ENCODE assay signal across 8 mouse cellular contexts in the genomic region with DNA sequence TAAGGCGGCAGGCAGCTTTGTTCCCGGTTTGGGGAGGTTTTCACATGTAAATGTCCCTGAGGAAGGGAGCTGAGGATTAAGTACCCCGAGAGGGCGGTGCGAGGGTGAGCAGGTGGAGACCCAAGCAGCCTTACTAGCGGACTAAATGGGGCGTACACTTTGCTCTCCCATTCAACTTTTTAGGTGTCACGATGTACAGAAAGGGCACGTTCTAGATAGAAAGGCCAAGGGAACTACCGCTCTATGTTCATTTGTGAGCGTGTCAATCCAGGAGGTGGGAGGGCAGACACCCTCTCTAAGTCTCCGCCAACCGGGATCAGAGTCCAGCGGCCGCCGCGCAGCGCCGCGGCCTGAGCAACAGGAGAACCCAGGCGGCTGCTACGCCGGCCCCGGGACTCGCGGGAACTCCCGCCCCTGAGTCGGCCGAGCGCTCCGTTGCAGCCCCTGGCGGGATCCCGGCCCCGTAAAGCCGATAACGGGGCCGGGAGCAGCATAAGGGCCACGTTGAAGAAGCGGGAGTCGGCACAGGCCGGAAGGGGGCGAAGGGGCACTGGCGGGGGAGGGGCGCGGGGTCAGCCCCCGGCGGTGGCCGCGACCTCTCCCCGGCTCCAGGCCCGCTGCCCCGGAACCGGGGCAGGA. TPM values are rescaled to one million over a fixed set of nuclear protein-coding genes. Genes with fewer than 3 reads are reported as not detected.
DNase-seq lines count a peak whose midpoint lies in the region; ATAC-seq lines count a peak whose summit lies in the region.

No protein-coding gene starts in this region.

- peak overlapping the region; percentile 84 for H3K4me3 ChIP-seq in heart, embryonic 12.5 days
- peak overlapping the region; percentile 95 for H3K4me3 ChIP-seq in kidney, embryonic 15.5 days (replicated peaks)

- peak; percentile 2 for ATAC-seq in activated CD4-positive, CD25-positive, alpha-beta regulatory T cell, adult 4 months
- peak; percentile 29 for ATAC-seq in heart, embryonic 12.5 days (ENCODE audit: insufficient number of reproducible peaks, low FRiP score)
- peak; percentile 15 for ATAC-seq in kidney, embryonic 15.5 days (replicated peaks; ENCODE audit: low FRiP score)

- no peaks in the 10 kb centered on the region for H3K36me3 ChIP-seq in heart, embryonic 12.5 days
- no peaks in the 10 kb centered on the region for H3K36me3 ChIP-seq in kidney, embryonic 15.5 days

- peak; percentile 11 to 27 for DNase-seq in CD8-positive naive resting alpha-beta T cell, adult 2 months (ENCODE audit: low read depth in 2 of 2, low spot score in 2 of 2)
- peak; percentile 56 for DNase-seq in embryo, embryonic 10.5 days (ENCODE audit: low spot score)
- peak; percentile 43 for DNase-seq in lung, postnatal 36 days
- DNase-seq in retina, postnatal 1 day = peak; percentile 61
- DNase-seq in left cerebral cortex, adult 9 months (ENCODE audit: low spot score in 2 of 2) = no peak

- H3K4me2 ChIP-seq in heart, embryonic 12.5 days = peak overlapping the region; percentile 99
- H3K4me2 ChIP-seq in kidney, embryonic 15.5 days = peak overlapping the region; percentile 81

- no peaks in the 10 kb centered on the region for H3K9me3 ChIP-seq in heart, embryonic 12.5 days (replicated peaks)
- H3K9me3 ChIP-seq in kidney, embryonic 15.5 days (replicated peaks) = no peaks in the 10 kb centered on the region

- H3K4me1 ChIP-seq in heart, embryonic 12.5 days (replicated peaks) = peaks cover 44% of the 10 kb centered on the region
- peaks cover 48% of the 10 kb centered on the region for H3K4me1 ChIP-seq in kidney, embryonic 15.5 days

- peak overlapping the region; percentile 96 for H3K27ac ChIP-seq in heart, embryonic 12.5 days (ENCODE audit: poor library complexity, severe bottlenecking)
- peak overlapping the region; percentile 96 for H3K27ac ChIP-seq in kidney, embryonic 15.5 days

- WGBS in heart, embryonic 12.5 days = under 1% methylated on average over 52 of the region's 53 CpGs
- WGBS in kidney, embryonic 15.5 days = under 1% methylated on average over 51 of the region's 53 CpGs

- peak overlapping the region; percentile 96 for H3K9ac ChIP-seq in heart, embryonic 12.5 days
- peak overlapping the region; percentile 97 for H3K9ac ChIP-seq in kidney, embryonic 15.5 days

- H3K27me3 ChIP-seq in heart, embryonic 12.5 days (replicated peaks) = no peaks in the 10 kb centered on the region
- no peaks in the 10 kb centered on the region for H3K27me3 ChIP-seq in kidney, embryonic 15.5 days

RNA-seq across cellular contexts. Expression of a gene that starts 0.9 kb away (rescaled TPM):
- polyA plus RNA-seq in activated CD4-positive, CD25-positive, alpha-beta regulatory T cell, adult 4 months (2017; shearing (Covaris generic)) = 1 to 10 TPM; 8.4 to 10.0 TPM
- 27.3 and 29.7 TPM in 2 replicates for polyA plus RNA-seq in heart, embryonic 12.5 days (2016; fragmentation: Nextera tagmentation; extraction: Ambion mirVana)
- polyA plus RNA-seq in kidney, embryonic 15.5 days (2015; fragmentation: Nextera tagmentation; extraction: Ambion mirVana) = 30.4 and 32.6 TPM in 2 replicates

Comparison
In these comparisons a context has a peak if more than half of its experiments do, and no peak if none do; other contexts are left out.
1. DNase-seq: peak in CD8-positive naive resting alpha-beta T cell, adult 2 months (2 of 2), embryo, embryonic 10.5 days (single experiment), lung, postnatal 36 days (single experiment) and retina, postnatal 1 day (single experiment); none in left cerebral cortex, adult 9 months (0 of 2).
2. Peak in every context shown above with its lines, with median percentiles within 50 percentile points of each other: ATAC-seq.